Mouse (Mus musculus) kidney, adult 2 months (tissue): ENCODE data around the gene Zfp541.

ENCODE experiments used
- CTCF ChIP-seq: fragments of 200-500 bp; conservative IDR thresholded peaks from 2 replicates; pipeline ENCODE4 v1.5.1; 2011; ENCODE audit warnings: low read depth, mild to moderate bottlenecking, control low read depth, low read length, moderate library complexity, mixed read lengths; ENCODE audit not compliant: insufficient read depth, insufficient read length
- POLR2A ChIP-seq: fragments of 200-500 bp; IDR thresholded peaks from one replicate; pipeline ENCODE4 v1.6.1; 2011; ENCODE audit warnings: low read depth, low read length, control low read depth

- TF ChIP-seq CTCF (no peak), POLR2A (no peak)
Measured at GRCm38 (mm10) chr7:16101081-16101480, 39.5 kb downstream of the Zfp541 start.
